Mouse (Mus musculus) T-helper 2 cell (primary cell): ENCODE measurements around the gene Sebox.

Experiments
- in situ Hi-C: fragments of 300-600 bp; cut with MboI, MseI; formaldehyde crosslinking; loops from one replicate; pipeline ENCODE4 v1.15.1; 2025; ENCODE audit warnings: high pct_unique_total_duplicates

Sebox gene

DNA sequence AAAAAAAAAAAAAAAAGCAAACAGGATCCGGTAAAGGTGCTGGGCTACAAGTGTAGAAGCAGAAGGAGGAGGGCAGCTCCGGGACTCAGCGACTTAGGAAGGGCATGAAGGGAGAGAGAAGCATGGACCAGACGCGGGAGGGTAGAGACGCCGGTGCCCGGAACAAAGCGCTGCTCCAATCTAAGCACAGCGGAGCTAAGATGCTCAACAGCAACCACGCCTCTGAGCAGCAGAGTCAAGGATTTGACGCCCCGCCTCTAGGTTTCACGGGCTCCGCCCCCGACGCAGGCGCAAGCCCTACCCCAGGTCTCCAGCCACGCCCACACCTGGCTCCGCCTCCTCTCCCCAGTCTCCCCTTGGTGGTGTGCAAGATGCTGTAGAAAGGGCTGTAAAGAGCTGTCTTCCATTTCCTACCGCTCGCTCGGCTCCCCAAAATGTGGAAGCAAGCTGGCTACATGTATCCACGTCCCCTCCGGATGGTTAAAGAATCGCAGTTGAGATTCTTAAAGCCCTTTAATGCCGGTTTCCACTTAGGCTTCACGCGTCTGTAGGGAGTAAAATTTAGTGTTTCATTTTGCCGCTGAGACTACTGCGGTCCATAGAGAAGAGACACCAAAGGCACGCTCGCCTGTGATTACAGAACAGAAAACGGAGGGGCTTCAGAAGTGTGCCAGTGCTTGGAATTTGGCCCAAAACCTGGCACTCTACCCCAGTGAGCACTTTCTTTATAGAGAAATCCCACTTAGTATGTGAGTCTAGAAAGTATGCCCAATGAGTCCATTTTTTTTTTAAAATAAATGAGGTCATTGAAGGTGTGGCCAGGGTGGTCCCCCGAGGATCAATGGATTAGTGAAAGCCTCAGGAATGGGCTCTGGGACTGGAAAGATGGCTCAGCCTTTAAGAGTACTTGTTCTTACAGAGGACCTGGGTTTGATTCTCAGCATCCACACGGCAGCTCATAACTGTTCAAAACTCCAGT lies 5.4 kb upstream of the Sebox start, which contains the start of gene Sarm1:
Gene Sarm1 (minus strand): TSS at position 211 of the 979 bp plus-strand sequence.
- in situ Hi-C loops = no loop called here

DNA sequence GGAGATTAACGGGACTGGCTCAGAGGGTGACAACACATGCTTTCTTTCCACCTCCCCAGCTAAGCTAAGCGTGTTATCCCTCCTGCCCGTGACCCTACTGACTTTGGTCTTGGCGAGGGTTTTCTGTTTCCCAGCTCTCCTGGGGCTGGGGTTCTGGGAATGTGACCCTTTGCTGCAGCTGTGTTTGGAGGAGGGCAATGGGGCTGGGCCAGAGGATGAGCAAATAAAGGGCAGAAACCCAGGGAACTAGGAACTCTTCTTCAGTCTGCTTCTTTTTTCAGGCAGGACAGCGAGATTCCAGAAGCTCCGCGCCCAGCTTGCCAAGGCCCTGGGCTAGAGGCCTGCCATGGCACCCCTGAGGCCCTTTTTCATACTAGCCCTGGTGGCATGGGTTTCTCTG lies 4.2 kb upstream of the Sebox start, which contains the start of gene Vtn:
Gene Vtn (plus strand): TSS at position 88 of the 400 bp plus-strand sequence.
- in situ Hi-C loops = no loop called here

DNA sequence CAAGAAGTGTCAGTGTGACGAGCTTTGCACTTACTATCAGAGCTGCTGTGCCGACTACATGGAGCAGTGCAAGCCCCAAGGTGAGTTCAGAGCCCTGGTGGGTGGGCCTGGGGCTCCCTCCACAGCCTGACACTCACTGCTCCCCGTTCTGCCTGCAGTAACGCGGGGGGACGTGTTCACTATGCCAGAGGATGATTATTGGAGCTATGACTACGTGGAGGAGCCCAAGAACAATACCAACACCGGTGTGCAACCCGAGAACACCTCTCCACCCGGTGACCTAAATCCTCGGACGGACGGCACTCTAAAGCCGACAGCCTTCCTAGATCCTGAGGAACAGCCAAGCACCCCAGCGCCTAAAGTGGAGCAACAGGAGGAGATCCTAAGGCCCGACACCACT lies 3.7 kb upstream of the Sebox start:
- in situ Hi-C loops = no loop called here

DNA sequence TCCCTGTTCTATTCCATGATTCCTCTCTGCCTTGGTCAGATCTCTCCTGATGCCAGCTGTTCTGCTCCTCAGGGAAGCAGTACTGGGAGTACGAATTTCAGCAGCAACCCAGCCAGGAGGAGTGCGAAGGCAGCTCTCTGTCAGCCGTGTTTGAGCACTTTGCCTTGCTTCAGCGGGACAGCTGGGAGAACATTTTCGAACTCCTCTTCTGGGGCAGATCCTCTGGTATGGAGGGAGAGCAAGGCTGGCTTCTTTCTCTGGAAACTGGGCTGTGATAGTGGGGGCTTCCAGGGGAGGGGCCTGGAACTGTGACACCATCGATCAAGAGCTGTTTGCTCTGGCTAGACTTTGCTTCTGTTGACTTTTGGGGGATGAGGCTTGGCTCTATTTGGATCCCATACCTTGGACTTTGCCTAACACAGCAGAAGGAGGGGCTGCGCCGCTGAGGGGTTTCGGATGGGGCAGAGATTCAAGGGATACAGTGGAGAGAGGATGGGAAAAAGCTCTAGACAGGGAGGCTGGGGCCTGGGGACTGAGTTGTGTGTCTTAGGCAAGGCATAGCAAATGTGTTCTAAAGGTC lies 2.5 kb upstream of the Sebox start:
- in situ Hi-C loops = no loop called here

DNA sequence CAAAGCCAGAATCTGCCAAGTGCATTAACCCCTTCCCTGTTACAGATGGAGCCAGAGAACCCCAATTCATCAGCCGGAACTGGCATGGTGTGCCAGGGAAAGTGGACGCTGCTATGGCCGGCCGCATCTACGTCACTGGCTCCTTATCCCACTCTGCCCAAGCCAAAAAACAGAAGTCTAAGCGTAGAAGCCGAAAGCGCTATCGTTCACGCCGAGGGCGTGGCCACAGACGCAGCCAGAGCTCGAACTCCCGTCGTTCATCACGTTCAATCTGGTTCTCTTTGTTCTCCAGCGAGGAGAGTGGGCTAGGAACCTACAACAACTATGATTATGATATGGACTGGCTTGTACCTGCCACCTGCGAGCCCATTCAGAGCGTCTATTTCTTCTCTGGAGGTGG lies 1.7 kb upstream of the Sebox start:
- in situ Hi-C loops = no loop called here

DNA sequence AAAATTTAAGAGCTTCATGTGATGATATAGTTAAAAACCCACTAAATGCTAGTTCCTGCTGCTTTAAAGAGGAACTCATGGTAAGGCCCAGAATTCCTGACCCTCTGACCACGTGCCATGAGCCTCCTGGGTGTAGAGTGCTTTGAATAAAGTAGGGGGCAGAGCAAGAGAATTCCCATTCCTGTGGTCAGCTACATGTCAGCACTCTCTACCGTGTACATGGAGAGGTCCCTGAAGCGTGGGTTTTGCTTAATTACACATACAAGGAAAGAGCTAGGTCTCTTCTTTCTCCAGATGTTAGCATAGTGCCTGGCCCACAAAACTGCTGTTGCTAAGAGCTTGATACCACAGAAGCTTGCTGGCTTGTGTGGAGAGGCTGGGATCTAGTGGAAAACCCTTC lies 2.2 kb downstream of the Sebox start:
- in situ Hi-C loops = no loop called here

DNA sequence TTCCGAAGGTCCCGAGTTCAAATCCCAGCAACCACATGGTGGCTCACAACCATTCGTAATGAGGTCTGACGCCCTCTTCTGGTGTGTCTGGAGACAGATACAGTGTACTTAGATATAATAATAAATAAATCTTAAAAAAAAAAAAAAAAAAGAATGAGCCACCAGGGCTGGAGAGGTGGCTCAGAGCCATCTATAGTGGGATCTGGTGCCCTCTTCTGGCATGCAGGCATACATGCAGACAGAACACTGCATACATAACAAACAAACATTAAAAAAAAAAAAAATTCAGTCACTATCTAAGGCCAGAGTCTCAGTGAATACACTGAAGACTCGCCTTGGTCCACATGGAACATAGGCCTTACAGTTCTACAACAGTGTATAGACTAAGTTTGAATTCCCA lies 5.9 kb downstream of the Sebox start:
- in situ Hi-C loops = no loop called here

DNA sequence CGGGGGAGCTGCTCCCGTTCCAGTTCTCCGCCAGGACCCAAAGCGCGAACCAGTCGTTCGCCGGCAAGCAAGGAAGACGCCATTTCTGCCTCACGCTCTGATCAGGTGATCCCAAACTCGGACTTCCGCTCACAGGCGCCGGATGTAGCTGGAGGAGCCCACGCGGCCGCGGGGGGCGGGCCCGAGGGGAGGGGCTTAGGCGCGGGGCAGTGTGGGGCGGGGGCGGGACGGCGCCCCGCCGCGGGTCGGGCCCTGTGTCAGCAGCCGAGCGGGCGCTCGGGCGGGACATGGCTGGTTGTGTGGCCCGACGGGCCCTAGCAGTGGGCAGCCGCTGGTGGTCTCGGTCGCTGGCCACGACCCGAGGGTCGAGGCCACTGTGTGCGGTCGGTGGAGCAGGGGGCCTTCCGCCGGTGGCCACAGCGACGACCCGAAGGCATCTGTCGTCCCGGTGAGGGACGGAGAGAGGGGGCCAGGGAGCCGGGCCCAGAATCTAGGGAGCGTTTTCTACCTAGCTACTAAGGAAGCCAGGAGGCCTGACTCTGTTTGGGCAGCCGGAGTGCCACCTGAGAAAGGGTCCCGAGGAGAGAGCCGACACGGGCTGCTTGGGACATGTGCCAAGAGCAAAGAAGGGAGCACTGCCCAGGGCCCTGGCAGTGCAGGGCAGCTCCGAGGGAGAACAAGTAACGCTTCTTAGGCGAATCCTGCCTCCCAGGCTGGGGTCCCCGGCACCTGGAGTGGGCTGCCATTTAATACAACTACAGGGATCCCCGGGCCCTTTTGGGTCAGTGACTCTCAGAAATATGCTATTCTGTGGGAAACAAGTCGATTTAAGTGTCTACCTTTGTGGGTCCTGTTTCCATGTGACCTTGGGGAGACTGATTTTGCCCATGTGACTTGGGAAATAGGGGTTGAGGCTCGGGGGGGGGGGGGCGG lies 9.0 kb downstream of the Sebox start, which contains the start of the genes Tmem199 and Poldip2:
Gene Tmem199 (minus strand): TSS at position 148 of the 933 bp plus-strand sequence.
Gene Poldip2 (plus strand): TSS at position 169 of the 933 bp plus-strand sequence.
- in situ Hi-C loops = no loop called here

DNA sequence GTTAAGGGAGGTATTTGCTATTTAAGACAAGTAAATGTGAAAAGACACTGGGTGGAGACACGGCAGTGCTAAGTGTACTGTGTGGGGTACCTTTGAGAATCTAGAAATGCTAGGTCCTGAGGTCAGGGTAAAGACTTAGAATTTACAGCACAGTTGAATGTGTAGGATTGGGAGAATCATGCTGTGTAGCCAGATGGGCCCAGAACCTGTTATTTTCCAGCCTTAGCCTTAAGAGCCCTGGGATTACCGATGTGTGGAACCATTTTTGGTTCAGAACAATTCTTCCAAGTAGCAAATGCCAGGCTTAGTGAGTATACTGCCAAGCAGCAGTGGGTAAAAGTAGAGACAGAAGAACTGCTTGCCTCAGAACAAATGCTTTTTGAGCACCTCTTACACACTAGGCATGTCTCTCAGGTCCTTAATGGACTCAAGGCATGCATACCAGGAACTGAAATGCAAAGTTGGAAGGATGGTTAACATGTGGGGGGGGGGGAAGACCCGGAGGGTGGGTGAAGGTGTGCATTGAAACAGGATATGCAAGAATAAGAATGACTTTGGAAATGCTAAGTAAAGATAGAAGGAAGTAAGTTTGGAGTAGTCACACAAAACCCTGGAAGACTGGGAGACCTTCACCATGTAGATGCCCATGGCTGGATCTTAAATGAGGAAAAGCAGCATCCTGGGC lies 10.0 kb downstream of the Sebox start:
- in situ Hi-C loops = no loop called here

DNA sequence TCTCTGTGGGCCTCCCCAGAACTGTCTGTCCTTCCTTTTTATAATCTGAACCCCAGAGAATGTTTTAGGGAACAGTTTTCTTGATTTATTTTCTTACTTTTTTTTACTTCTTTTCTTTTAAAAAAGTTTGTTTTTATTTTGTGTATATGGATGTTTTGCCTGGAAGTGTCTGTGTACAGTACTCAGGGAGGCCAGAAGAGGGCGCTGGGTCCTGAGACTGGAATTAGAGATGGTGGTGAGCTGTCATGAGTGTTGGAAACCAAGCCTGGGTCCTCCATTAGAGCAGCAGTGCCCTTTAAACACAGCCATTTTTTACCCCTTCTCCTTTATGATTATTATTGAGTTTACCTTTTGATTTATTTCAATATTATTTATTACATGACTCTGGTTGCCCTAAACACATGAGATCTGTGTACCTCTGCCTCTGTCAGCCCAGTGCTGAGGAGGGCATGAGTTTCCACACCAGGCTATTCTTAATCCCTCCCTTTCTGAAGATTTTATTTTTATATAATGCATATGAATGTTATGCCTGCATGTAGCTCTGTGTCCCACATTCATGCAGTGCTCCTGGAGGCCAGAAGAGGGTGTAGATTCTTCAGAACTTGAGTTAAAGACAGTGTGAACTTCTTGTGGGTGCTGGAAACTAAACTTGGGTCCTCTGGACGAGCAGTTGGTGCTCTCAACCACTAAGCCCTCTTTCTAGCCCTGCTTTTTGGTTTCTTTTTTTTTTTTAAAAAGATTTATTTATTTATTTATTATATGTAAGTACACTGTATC lies 12.5 kb downstream of the Sebox start:
- in situ Hi-C loops = no loop called here

DNA sequence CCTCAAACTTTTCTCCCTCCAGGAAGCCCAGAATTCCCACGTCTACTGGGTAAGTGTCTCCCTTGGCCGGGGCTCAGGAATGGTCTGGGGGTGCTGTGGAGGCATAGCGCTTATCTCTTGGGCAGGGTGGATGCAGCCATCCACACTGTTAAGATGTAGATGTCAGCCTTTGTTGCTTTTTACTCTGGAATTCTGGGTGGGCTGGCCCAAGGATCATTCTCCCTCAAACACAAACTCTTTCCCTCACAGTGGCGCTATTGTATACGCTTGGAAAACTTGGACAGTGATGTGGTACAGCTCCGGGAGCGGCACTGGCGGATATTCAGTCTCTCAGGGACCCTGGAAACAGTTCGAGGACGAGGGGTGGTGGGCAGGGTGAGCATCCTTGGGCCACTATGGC lies 15.7 kb downstream of the Sebox start:
- in situ Hi-C loops = no loop called here

DNA sequence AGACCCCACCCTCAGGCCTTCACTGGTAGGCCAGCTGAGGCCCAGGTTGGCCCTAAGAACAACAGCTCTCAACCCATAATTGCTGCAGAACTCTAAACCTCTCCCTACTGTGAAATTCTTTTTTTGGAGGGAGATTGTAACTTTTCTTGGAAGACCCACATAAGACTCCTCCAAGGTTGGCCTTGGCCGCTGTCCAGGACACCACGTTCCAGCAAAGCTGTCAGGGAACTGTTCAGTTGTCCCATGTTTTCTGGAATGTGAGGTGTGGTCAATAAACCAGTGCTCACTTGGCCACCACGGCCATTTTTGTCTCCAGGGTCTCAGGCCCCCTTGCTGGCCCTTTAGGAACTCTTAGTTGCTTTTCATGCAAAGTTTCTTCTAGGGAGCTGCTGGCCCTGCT lies 18.6 kb downstream of the Sebox start:
- in situ Hi-C loops = no loop called here

DNA sequence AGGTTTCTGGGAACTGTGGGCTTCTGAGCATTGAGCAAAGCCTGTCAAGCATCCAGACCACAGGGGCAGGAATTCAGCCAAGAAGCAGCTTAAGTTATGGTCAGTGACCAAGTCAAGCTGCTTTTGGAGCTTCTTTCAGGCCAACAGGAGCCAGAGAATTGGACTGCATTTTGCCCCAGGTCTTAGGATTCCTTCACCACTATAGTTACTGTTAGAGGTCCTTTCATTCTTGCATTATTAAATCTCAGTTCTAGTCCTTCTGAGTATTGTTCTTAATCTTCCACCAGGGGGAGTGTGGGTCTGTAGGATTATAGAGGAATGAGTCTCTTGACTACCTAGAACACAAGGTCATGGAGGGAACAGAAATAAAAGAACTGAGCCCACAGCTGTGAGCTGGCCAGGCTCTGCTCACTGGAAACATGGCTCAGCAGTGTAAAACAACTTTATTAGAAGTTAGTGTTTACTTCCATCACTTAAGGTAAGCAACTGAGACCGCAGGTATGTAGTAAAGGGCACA lies 19.3 kb downstream of the Sebox start:
- in situ Hi-C loops = no loop called here

DNA sequence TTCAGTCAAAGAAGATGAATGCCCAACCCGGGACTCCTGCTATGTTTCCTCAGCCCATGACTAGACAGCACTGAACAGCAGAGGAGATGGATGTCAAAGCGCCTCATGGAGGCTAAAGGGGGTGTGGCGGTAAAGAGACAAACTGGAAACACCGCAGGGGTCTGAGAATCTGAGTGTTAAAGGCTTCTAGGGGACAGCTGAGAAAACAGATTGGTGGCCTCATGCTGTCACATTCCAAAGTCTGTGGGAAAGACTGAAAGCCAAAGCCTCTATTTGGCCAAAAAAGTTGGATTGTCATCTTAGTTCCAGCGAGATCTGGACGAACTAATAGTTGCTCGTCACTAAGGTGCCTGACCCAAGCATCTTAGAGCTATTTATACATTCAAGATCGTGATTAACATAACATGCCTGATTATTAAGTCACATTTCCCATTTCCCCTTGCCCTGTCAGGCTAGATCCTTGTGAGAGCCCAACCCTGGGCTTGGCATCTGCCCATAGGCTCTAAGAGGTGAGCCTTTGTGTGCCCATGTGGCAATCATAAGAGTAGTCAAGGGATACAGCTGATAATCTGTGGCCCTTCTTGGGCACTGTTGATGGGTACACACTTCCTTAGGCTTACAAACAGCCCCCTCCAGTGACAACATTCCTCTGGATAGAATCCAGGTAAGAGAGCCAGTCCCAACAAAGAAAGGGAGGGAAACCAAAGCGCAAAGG lies 20.2 kb downstream of the Sebox start:
- in situ Hi-C loops = no loop called here

DNA sequence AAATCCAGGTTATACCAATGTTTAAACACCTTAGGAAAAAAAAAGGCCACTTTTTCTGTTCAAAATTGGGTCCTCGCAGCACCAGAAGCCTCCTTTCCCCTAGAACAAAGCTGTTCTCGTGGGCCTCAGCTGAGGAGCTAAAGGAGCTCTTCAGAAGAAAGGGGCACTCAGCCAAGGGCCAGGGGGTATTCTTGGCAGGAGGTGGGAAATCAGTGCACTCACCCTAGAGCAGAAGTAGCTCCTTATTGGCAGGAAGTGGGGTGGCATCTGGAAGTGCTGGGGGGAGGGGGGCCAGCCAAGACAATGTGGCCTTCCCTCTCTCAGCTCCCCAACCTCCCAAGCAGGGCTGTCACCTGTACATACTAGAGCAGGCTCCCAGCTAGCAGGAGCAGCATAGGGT lies 21.6 kb downstream of the Sebox start:
- in situ Hi-C loops = no loop called here

DNA sequence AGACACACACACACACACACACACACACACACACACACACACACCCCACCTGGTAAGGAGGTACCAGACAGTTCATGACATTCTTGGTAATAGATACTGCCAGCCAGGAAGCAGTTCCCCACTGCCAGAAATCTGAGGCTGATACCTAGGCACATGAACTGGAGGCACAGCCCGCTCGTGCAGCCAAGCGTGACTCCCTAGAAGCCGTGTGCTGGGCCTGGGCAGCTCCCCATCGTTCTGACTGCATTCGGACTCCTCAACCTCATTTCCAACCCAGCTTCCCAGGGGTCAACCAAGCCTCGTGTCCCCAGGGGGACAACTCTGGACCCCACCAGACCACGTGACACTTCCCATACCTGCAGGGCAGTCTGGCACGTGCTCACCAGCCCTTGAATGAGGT lies 25.5 kb downstream of the Sebox start:
- in situ Hi-C loops = no loop called here

DNA sequence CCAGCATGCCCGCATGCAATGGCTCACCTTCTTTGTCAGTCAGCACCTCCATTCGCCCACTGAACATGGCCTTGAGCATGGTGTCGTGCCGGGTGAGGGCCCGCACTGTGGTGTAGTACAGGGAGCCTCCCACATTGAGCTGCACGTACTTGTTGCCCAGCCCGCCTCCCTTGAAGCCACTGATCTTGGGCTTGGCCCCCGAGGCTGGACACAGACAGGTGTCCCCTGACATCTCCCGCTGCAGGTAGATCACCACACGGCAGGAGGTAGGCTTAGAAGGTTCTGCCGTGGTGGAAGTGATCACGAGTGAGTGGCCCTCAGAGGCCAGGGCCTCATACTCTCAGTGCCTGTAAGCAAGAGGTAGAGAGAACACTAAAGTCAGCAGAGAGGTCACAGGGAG lies 26.8 kb downstream of the Sebox start:
- in situ Hi-C loops = loop anchor here (10.0 kb wide), 1 partner anchor 615 kb away; the partner anchor contains the start of gene Ksr1

DNA sequence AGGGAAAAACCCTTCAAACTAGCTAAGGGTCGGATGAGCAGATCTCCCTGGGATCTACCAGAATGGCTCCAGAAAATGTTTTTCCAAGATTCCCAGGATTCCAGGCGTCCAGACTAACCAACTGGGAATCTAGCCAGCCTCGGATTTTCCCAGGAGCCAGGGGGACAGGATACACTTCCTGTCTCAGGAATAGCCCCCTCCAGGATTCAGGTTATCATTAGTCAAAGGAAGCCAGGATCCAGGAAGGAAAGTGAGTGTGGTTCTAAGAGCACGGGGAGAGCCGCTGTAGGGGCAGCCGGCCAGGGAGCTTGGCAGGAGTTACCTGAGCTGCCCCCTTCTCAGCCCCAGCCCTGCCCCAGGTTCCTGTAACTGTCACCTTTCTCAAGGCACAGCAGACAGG lies 27.8 kb downstream of the Sebox start:
- in situ Hi-C loops = loop anchor here (10.0 kb wide), 1 partner anchor 614 kb away; the partner anchor contains the start of gene Ksr1

DNA sequence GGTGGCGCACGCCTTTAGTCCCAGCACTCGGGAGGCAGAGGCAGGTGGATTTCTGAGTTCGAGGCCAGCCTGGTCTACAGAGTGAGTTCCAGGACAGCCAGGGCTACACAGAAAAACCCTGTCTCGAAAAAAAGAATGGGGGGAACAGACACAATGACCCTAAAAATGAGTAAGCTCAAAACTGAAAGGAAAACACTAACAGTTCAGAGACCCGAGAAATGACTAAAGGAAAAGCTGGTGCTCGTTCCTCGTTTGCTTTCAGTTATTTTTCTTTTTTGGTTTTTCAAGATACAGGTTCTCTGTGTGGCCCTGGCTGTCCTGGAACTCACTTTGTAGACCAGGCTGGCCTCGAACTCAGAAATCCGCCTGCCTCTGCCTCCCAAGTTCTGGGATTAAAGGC lies 28.3 kb downstream of the Sebox start:
- in situ Hi-C loops = loop anchor here (10.0 kb wide), 1 partner anchor 613 kb away; the partner anchor contains the start of gene Ksr1
